Mouse (Mus musculus) G1E (cell line): ENCODE measurements around the gene Scarb1. TPM values are rescaled to one million over a fixed set of nuclear protein-coding genes. Genes with fewer than 3 reads are reported as not detected.

Experiments
- ATAC-seq: 2 replicates; pipeline ENCODE4 v1.8.0; 2016; ENCODE audit warnings: mild to moderate bottlenecking; ENCODE audit not compliant: insufficient number of reproducible peaks, poor library complexity, low FRiP score, severe bottlenecking; ENCODE audit errors: extremely low read depth
- DNase-seq: peaks from one replicate; pipeline ENCODE4 v3.0.0; 2012; ENCODE audit warnings: low spot score
- H3K27me3 ChIP-seq: 2 replicates; pipeline ENCODE4 v1.6.1; 2012; ENCODE audit warnings: mild to moderate bottlenecking, low read length, inconsistent platforms; ENCODE audit not compliant: insufficient read depth
- H3K36me3 ChIP-seq: replicated peaks from 2 replicates; pipeline ENCODE3; 2012; ENCODE audit warnings: mild to moderate bottlenecking, inconsistent platforms
- H3K4me1 ChIP-seq: 2 replicates; pipeline ENCODE4 v1.6.1; 2012; ENCODE audit warnings: low read depth, low read length, inconsistent platforms, mixed read lengths; ENCODE audit not compliant: insufficient read depth
- H3K4me3 ChIP-seq: 2 replicates; pipeline ENCODE4 v1.5.1; 2012; ENCODE audit warnings: low read depth, mild to moderate bottlenecking, inconsistent platforms, low read length, moderate library complexity, mixed read lengths
- H3K9me3 ChIP-seq: replicated peaks from 2 replicates; pipeline ENCODE4 v1.6.1; 2012; ENCODE audit warnings: inconsistent platforms
- CTCF ChIP-seq: IDR thresholded peaks from 2 replicates; pipeline ENCODE4 v1.5.1; 2012; ENCODE audit warnings: low read depth, low read length, inconsistent platforms, mixed read lengths
- GATA1 ChIP-seq: IDR thresholded peaks from 2 replicates; pipeline ENCODE4 v1.6.1; 2012; ENCODE audit warnings: borderline replicate concordance, low read length, inconsistent platforms, mixed read lengths
- GATA2 ChIP-seq: IDR thresholded peaks from 2 replicates; pipeline ENCODE4 v1.6.1; 2012; ENCODE audit warnings: low read depth, low read length, inconsistent platforms, borderline replicate concordance
- POLR2AphosphoS5 ChIP-seq: IDR thresholded peaks from 2 replicates; pipeline ENCODE4 v1.6.1; 2012; ENCODE audit warnings: low read depth, low read length, inconsistent platforms; ENCODE audit not compliant: insufficient replicate concordance
- TAL1 ChIP-seq: conservative IDR thresholded peaks from 2 replicates; pipeline ENCODE4 v1.6.1; 2012; ENCODE audit warnings: low read depth, low read length, inconsistent platforms, mixed read lengths
- polyA plus RNA-seq: library from polyadenylated mRNA; stranded (reverse); fragments of >175 nt; gene quantifications from 2 replicates; pipeline ENCODE4 v1.2.3, GENCODE M21; 2012
- total RNA-seq, 2 experiments: library from RNA; stranded (forward) in 1 of 2; stranded (reverse) in 1 of 2; fragments of 200-1000 nt in 1 of 2; fragments of >200 nt in 1 of 2; fragmentation: Nextera tagmentation in 1 of 2; gene quantifications; 2 replicates each; pipeline ENCODE4 v1.2.3; 2014 to 2017

Scarb1 gene
- total and polyA plus RNA-seq, 3 experiments, result 42.9 to 68.3 (median 43.7) TPM

DNA sequence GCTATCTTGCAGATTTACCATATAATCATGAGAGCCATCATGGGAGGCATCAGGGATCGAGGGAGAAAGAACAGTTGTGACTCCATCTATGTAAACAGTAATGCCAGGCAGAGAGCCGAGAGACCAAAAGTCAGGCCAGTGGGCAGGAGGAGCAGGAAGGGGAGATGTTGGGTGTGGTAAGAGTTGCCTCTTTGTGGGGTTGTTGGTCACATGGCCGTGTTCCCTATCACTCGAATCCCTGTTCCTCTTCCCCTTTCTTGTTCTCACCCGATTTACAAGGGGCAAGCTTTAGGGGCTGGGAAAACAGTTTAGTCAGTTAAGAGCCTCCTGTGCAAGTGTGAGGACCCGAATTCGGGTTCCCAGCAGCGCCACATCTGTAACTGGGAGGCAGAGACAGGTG is 49.0 kb downstream of the Scarb1 start:
- TF ChIP-seq POLR2AphosphoS5, result no peak
- no peak for TF ChIP-seq TAL1
- TF ChIP-seq GATA2, result no peak
- TF ChIP-seq CTCF, result no peak
- no peak for TF ChIP-seq GATA1
- no peak for DNase-seq
- ATAC-seq, result no peak

DNA sequence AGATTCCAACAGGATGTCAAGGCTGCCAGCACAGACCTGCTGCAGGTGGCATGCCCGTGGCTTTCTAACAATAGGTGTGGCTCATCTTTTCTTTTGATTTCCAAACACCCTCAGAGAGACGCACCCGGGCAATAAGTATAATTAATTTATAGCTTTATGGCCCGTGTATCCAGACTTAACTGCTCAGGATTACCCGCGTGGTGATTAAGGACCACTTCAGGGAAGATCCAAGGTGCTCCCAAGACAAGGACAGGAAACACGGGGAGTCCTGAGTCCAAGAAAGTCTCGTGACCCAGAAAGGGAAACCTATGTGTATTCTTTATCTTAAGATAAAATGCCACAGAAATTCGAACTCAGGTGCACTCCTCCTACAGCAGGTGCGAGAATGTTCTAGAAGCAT is 49.5 kb downstream of the Scarb1 start:
- no peak for ATAC-seq
- Histone ChIP-seq H3K4me3 (no peak overlapping the region), H3K9me3 (no peaks in the 10 kb centered on the region), H3K4me1 (no peaks in the 10 kb centered on the region), H3K36me3 (peaks cover 98% of the 10 kb centered on the region), H3K27me3 (no peaks in the 10 kb centered on the region)
- DNase-seq, result no peak
- TF ChIP-seq GATA2 (no peak), GATA1 (no peak), CTCF (no peak), TAL1 (no peak), POLR2AphosphoS5 (no peak)

More for the DNA sequence above, 49.0 kb downstream of the Scarb1 start:
- Histone ChIP-seq H3K4me3 (no peak overlapping the region), H3K9me3 (peaks cover 4% of the 10 kb centered on the region), H3K4me1 (no peaks in the 10 kb centered on the region), H3K36me3 (peaks cover 98% of the 10 kb centered on the region), H3K27me3 (no peaks in the 10 kb centered on the region)

DNA sequence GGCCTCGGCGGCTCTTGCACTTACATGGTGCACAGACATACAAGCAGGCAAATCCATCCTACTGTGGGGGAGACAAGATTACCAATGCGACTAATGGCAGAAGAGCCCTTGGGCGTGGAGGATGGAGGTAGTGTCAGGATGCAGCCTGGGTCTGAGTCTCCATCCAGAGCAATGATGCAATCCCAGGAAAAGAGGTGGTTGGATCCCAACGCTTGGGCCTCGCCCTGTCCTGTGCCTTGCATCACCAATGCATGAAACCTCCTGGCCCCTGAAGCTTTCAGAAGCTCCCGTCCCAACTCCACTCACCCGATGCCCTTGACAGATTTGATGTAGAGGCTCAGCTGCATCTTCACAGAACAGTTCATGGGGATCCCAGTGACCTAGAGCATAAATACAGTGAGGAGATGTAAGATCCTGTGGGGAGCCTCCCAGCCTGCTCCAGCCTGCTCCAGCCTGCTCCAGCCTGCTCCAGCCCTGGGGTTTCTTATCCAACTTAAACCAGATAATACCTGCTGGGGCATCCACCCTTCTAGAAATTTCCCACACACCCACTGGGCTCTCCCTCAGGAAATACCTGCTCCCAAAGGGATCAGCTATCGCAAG is 53.7 kb downstream of the Scarb1 start:
- H3K36me3 ChIP-seq, result peaks cover 94% of the 10 kb centered on the region
- TF ChIP-seq TAL1, result no peak
- no peak for TF ChIP-seq CTCF
- ATAC-seq, result no peak

DNA sequence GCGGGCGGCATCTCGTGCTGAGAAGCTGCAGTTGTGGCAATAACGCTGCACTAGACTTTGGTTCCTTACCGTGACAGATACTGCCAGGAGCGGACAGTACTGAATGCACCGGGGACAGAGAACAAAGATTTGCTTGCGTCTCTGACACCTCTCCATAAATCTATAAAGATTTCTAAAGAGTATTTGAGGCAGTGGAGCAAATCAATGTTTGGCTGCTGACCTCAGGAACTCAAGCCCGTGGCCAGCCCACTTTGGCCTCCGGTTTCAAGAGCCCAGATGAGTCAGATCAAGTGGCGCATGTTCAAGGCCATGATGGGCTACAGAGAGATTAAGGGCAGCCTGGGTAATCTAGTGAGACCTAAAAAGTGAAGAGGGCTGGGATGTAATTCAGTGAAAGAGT is 54.8 kb downstream of the Scarb1 start:
- TF ChIP-seq POLR2AphosphoS5, result no peak
- TF ChIP-seq CTCF, result no peak
- no peak for TF ChIP-seq GATA1
- TF ChIP-seq GATA2, result no peak
- TF ChIP-seq TAL1, result no peak
- Histone ChIP-seq H3K4me3 (no peak overlapping the region), H3K4me1 (no peaks in the 10 kb centered on the region), H3K27me3 (no peaks in the 10 kb centered on the region), H3K36me3 (peaks cover 94% of the 10 kb centered on the region), H3K9me3 (no peaks in the 10 kb centered on the region)
- no peak for DNase-seq
- no peak for ATAC-seq

More for the DNA sequence above, 53.7 kb downstream of the Scarb1 start:
- Histone ChIP-seq H3K27me3 (no peaks in the 10 kb centered on the region), H3K9me3 (no peaks in the 10 kb centered on the region), H3K4me3 (no peak overlapping the region), H3K4me1 (no peaks in the 10 kb centered on the region)
- DNase-seq, result no peak

DNA sequence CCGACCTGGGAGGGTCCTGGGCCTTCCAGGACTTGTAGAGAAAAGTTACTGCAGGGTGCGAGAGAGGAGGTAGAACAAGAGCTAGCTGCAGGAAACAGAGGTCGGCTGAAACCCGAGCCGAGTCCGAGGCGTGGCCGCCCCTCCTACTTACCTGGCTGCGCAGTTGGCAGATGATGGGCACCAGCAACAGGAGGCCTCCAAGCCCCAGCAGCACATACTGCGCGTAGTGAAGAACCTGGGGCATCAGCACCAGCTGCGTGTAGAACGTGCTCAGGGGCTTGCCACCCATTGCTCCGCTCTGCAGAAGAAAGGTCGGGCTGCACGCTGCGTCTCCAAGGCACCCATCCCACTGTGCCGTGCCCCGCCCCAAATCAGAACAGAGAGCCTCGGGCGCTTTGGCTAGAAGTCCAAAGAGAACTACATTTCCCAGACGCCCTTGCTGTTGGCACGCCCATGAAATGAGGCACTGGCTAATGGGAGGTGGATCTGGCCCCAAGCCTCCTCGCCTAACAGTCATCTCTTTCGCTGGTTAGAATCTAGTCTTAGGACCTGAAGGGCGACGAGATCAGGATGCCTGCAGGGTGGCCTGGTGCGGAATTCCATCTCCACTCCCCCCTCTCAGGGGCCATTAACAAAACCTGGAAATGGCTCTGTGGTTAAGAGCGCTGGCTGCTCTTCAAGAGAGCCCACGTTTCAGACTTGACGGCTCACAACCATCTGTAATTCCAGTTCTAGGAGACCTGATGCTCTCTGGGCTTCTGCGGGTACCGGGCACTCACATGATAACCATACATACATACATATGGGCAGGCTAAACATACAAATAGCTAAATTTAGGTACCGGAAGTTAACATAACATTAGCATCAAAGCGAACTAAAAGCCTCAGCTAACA is 56.9 kb downstream of the Scarb1 start:
- peaks cover 93% of the 10 kb centered on the region for H3K36me3 ChIP-seq
- DNase-seq, result no peak
- no peaks in the 10 kb centered on the region for H3K27me3 ChIP-seq
- TF ChIP-seq TAL1, result no peak
- TF ChIP-seq POLR2AphosphoS5, result no peak
- no peak for TF ChIP-seq GATA1
- TF ChIP-seq CTCF, result no peak
- TF ChIP-seq GATA2, result no peak
- ATAC-seq, result no peak
- no peak overlapping the region for H3K4me3 ChIP-seq
- peaks cover 11% of the 10 kb centered on the region for H3K4me1 ChIP-seq
- H3K9me3 ChIP-seq, result no peaks in the 10 kb centered on the region

DNA sequence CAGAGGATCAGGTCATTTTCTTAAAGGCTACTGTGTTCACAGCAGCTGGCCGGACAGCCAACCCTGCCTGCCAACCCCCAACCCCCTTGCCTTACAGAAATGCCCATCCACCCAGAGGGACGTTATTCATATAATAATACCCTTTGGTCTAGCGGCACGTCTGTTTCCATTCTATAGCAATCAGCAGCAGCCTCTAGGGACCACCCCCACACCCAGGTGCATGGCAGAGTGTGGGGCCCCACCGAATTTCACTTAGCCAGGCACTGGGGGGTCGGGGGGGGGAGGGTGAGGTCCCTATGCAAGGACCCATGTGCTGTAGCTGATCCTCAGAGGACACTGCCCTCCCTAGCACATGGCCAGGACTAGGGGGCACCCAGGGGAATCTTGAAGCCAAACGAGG is 61.7 kb downstream of the Scarb1 start:
- Histone ChIP-seq H3K27me3 (no peaks in the 10 kb centered on the region), H3K9me3 (no peaks in the 10 kb centered on the region), H3K36me3 (peaks cover 80% of the 10 kb centered on the region), H3K4me1 (peaks cover 13% of the 10 kb centered on the region), H3K4me3 (no peak overlapping the region)
- no peak for ATAC-seq
- no peak for DNase-seq
- TF ChIP-seq TAL1, result no peak
- no peak for TF ChIP-seq GATA1
- TF ChIP-seq CTCF, result no peak
- TF ChIP-seq GATA2, result no peak
- TF ChIP-seq POLR2AphosphoS5, result no peak
